Mouse (Mus musculus): ENCODE results near the gene Nfia. TPM values are rescaled to one million over a fixed set of nuclear protein-coding genes. Genes with fewer than 3 reads are reported as not detected.

The Nfia gene
- total RNA-seq, 2 experiments from 2014 or later, result 3.5 to 14.0 TPM

- ATAC-seq (replicated peaks; ENCODE audit: poor library complexity, severe bottlenecking), result no peak
Observed at GRCm38 (mm10) chr4:97765341-97766020, 7.1 kb upstream of the Nfia start.

GRCm38 (mm10) chr4:97766100-97766499 is 6.4 kb upstream of the Nfia start:
- ATAC-seq (replicated peaks; ENCODE audit: poor library complexity, severe bottlenecking), result no peak

- ATAC-seq (replicated peaks; ENCODE audit: poor library complexity, severe bottlenecking), result no peak
Observed at GRCm38 (mm10) chr4:97767025-97767424, 5.5 kb upstream of the Nfia start.

GRCm38 (mm10) chr4:97767516-97767915 is 5.0 kb upstream of the Nfia start:
- no peak for ATAC-seq (replicated peaks; ENCODE audit: poor library complexity, severe bottlenecking)

- ATAC-seq (replicated peaks; ENCODE audit: poor library complexity, severe bottlenecking), result no peak
Observed at GRCm38 (mm10) chr4:97769861-97770260, 2.7 kb upstream of the Nfia start.

GRCm38 (mm10) chr4:97771426-97771825 is 1.1 kb upstream of the Nfia start:
- no peak for ATAC-seq (replicated peaks; ENCODE audit: poor library complexity, severe bottlenecking)

- ATAC-seq (replicated peaks; ENCODE audit: poor library complexity, severe bottlenecking), result peak; percentile 91
Observed at GRCm38 (mm10) chr4:97772084-97772484, 450 bp upstream of the Nfia start.

- peak; percentile 65 for ATAC-seq (replicated peaks; ENCODE audit: poor library complexity, severe bottlenecking)
Observed at GRCm38 (mm10) chr4:97773110-97773593, 618 bp downstream of the Nfia start.

GRCm38 (mm10) chr4:97773791-97774190 is 1.3 kb downstream of the Nfia start:
- ATAC-seq (replicated peaks; ENCODE audit: poor library complexity, severe bottlenecking), result no peak

- no peak for ATAC-seq (replicated peaks; ENCODE audit: poor library complexity, severe bottlenecking)
Observed at GRCm38 (mm10) chr4:97774446-97774950, 2.0 kb downstream of the Nfia start.

GRCm38 (mm10) chr4:97775059-97775458 is 2.5 kb downstream of the Nfia start:
- no peak for ATAC-seq (replicated peaks; ENCODE audit: poor library complexity, severe bottlenecking)

GRCm38 (mm10) chr4:97775494-97776265 is 3.1 kb downstream of the Nfia start:
- no peak for ATAC-seq (replicated peaks; ENCODE audit: poor library complexity, severe bottlenecking)

- no peak for ATAC-seq (replicated peaks; ENCODE audit: poor library complexity, severe bottlenecking)
Observed at GRCm38 (mm10) chr4:97776388-97777080, 4.0 kb downstream of the Nfia start.

- ATAC-seq (replicated peaks; ENCODE audit: poor library complexity, severe bottlenecking), result no peak
Observed at GRCm38 (mm10) chr4:97777081-97777705, 4.7 kb downstream of the Nfia start.

GRCm38 (mm10) chr4:97777706-97778176 is 5.2 kb downstream of the Nfia start, which contains the start of gene E130114P18Rik:
Gene E130114P18Rik, minus strand, starts transcription at chr4:97778078.
- ATAC-seq (replicated peaks; ENCODE audit: poor library complexity, severe bottlenecking), result peak; percentile 40

GRCm38 (mm10) chr4:97778211-97779002 is 5.9 kb downstream of the Nfia start:
- ATAC-seq (replicated peaks; ENCODE audit: poor library complexity, severe bottlenecking), result no peak

- no peak for ATAC-seq (replicated peaks; ENCODE audit: poor library complexity, severe bottlenecking)
Observed at GRCm38 (mm10) chr4:97779003-97779930, 6.7 kb downstream of the Nfia start.

GRCm38 (mm10) chr4:97780024-97780423 is 7.5 kb downstream of the Nfia start:
- no peak for ATAC-seq (replicated peaks; ENCODE audit: poor library complexity, severe bottlenecking)

Data from granulocyte monocyte progenitor cell, adult 5-6 weeks (primary cell).